Mouse (Mus musculus): ENCODE measurements at regions not wholly inside any gene's neighbourhood (a gene's known extent, or its start where the extent isn't known, plus 50 kb on each side); places are given as distances from the start of the nearest gene placed in this dataset.

- no peak for DNase-seq
- Histone ChIP-seq H3K4me3 (replicated peaks; ENCODE audit: extremely low read depth, low read depth, low read length) (no peak overlapping the region), H3K4me1 (ENCODE audit: control insufficient read depth, insufficient read depth, low read length) (no peaks in the 10 kb centered on the region)
- TF ChIP-seq POLR2A (IDR thresholded peaks at IDR 0.05; ENCODE audit: borderline replicate concordance, extremely low read depth, low read depth, low read length) (no peak), CTCF (IDR thresholded peaks at IDR 0.05; ENCODE audit: insufficient read depth, low read length) (no peak)
- WGBS: 40% methylated on average over 12 of the region's 12 CpGs
These were observed 275.7 kb downstream of the Gm11011 start for GRCm38 (mm10) chr2:169311821-169312220.

- DNase-seq: no peak
- no peak for TF ChIP-seq CTCF (IDR thresholded peaks at IDR 0.05; ENCODE audit: insufficient read depth, low read length)
- TF ChIP-seq POLR2A (IDR thresholded peaks at IDR 0.05; ENCODE audit: borderline replicate concordance, extremely low read depth, low read depth, low read length): no peak
- WGBS: 41% methylated on average over 4 of the region's 4 CpGs
- Histone ChIP-seq H3K4me1 (ENCODE audit: control insufficient read depth, insufficient read depth, low read length) (no peaks in the 10 kb centered on the region), H3K4me3 (replicated peaks; ENCODE audit: extremely low read depth, low read depth, low read length) (no peak overlapping the region)
These were observed 276.2 kb downstream of the Gm11011 start for GRCm38 (mm10) chr2:169311356-169311755.

- WGBS: 79% methylated on average over 3 of the region's 3 CpGs
- TF ChIP-seq CTCF (IDR thresholded peaks at IDR 0.05; ENCODE audit: insufficient read depth, low read length) (no peak), POLR2A (IDR thresholded peaks at IDR 0.05; ENCODE audit: borderline replicate concordance, extremely low read depth, low read depth, low read length) (no peak)
- DNase-seq: no peak
- Histone ChIP-seq H3K4me1 (ENCODE audit: control insufficient read depth, insufficient read depth, low read length) (no peaks in the 10 kb centered on the region), H3K4me3 (replicated peaks; ENCODE audit: extremely low read depth, low read depth, low read length) (no peak overlapping the region)
These were observed 283.2 kb downstream of the Gm11011 start for GRCm38 (mm10) chr2:169304360-169304759.

GRCm38 (mm10) chr2:169300966-169301365 lies 286.6 kb downstream of the Gm11011 start:
- TF ChIP-seq CTCF (IDR thresholded peaks at IDR 0.05; ENCODE audit: insufficient read depth, low read length) (no peak), POLR2A (IDR thresholded peaks at IDR 0.05; ENCODE audit: borderline replicate concordance, extremely low read depth, low read depth, low read length) (no peak)
- 83% methylated on average over 4 of the region's 4 CpGs for WGBS
- no peaks in the 10 kb centered on the region for H3K4me1 ChIP-seq (ENCODE audit: control insufficient read depth, insufficient read depth, low read length)
- DNase-seq: no peak
- H3K4me3 ChIP-seq (replicated peaks; ENCODE audit: extremely low read depth, low read depth, low read length): no peak overlapping the region

- DNase-seq: no peak
- 77% methylated on average over 8 of the region's 8 CpGs for WGBS
- Histone ChIP-seq H3K4me3 (replicated peaks; ENCODE audit: extremely low read depth, low read depth, low read length) (no peak overlapping the region), H3K4me1 (ENCODE audit: control insufficient read depth, insufficient read depth, low read length) (no peaks in the 10 kb centered on the region)
- TF ChIP-seq CTCF (IDR thresholded peaks at IDR 0.05; ENCODE audit: insufficient read depth, low read length): no peak
- no peak for TF ChIP-seq POLR2A (IDR thresholded peaks at IDR 0.05; ENCODE audit: borderline replicate concordance, extremely low read depth, low read depth, low read length)
These were observed 287.1 kb downstream of the Gm11011 start for GRCm38 (mm10) chr2:169300411-169300810.

GRCm38 (mm10) chr2:169297841-169298627 lies 289.5 kb downstream of the Gm11011 start:
- 9% methylated on average over 21 of the region's 21 CpGs for WGBS
- TF ChIP-seq CTCF (IDR thresholded peaks at IDR 0.05; ENCODE audit: insufficient read depth, low read length) (no peak), POLR2A (IDR thresholded peaks at IDR 0.05; ENCODE audit: borderline replicate concordance, extremely low read depth, low read depth, low read length) (no peak)
- Histone ChIP-seq H3K4me1 (ENCODE audit: control insufficient read depth, insufficient read depth, low read length) (no peaks in the 10 kb centered on the region), H3K4me3 (replicated peaks; ENCODE audit: extremely low read depth, low read depth, low read length) (no peak overlapping the region)
- DNase-seq: no peak

GRCm38 (mm10) chr2:169297226-169297625 lies 290.3 kb downstream of the Gm11011 start:
- no peak for DNase-seq
- no peak overlapping the region for H3K4me3 ChIP-seq (replicated peaks; ENCODE audit: extremely low read depth, low read depth, low read length)
- TF ChIP-seq CTCF (IDR thresholded peaks at IDR 0.05; ENCODE audit: insufficient read depth, low read length) (no peak), POLR2A (IDR thresholded peaks at IDR 0.05; ENCODE audit: borderline replicate concordance, extremely low read depth, low read depth, low read length) (no peak)
- WGBS: 46% methylated on average over 4 of the region's 4 CpGs
- H3K4me1 ChIP-seq (ENCODE audit: control insufficient read depth, insufficient read depth, low read length): no peaks in the 10 kb centered on the region

- no peak for DNase-seq
- 61% methylated on average over 3 of the region's 3 CpGs for WGBS
- no peaks in the 10 kb centered on the region for H3K4me1 ChIP-seq (ENCODE audit: control insufficient read depth, insufficient read depth, low read length)
- H3K4me3 ChIP-seq (replicated peaks; ENCODE audit: extremely low read depth, low read depth, low read length): no peak overlapping the region
- no peak for TF ChIP-seq POLR2A (IDR thresholded peaks at IDR 0.05; ENCODE audit: borderline replicate concordance, extremely low read depth, low read depth, low read length)
- no peak for TF ChIP-seq CTCF (IDR thresholded peaks at IDR 0.05; ENCODE audit: insufficient read depth, low read length)
These were observed 294.2 kb downstream of the Gm11011 start for GRCm38 (mm10) chr2:169293351-169293750.

GRCm38 (mm10) chr2:169288891-169289605 lies 298.5 kb downstream of the Gm11011 start:
- 83% methylated on average over 12 of the region's 12 CpGs for WGBS
- DNase-seq: no peak
- TF ChIP-seq POLR2A (IDR thresholded peaks at IDR 0.05; ENCODE audit: borderline replicate concordance, extremely low read depth, low read depth, low read length) (no peak), CTCF (IDR thresholded peaks at IDR 0.05; ENCODE audit: insufficient read depth, low read length) (no peak)
- Histone ChIP-seq H3K4me1 (ENCODE audit: control insufficient read depth, insufficient read depth, low read length) (no peaks in the 10 kb centered on the region), H3K4me3 (replicated peaks; ENCODE audit: extremely low read depth, low read depth, low read length) (no peak overlapping the region)

- no peaks in the 10 kb centered on the region for H3K4me1 ChIP-seq (ENCODE audit: control insufficient read depth, insufficient read depth, low read length)
- 76% methylated on average over 7 of the region's 7 CpGs for WGBS
- DNase-seq: no peak
- H3K4me3 ChIP-seq (replicated peaks; ENCODE audit: extremely low read depth, low read depth, low read length): no peak overlapping the region
- TF ChIP-seq CTCF (IDR thresholded peaks at IDR 0.05; ENCODE audit: insufficient read depth, low read length) (no peak), POLR2A (IDR thresholded peaks at IDR 0.05; ENCODE audit: borderline replicate concordance, extremely low read depth, low read depth, low read length) (no peak)
These were observed 300.8 kb downstream of the Gm11011 start for GRCm38 (mm10) chr2:169286701-169287100.
